Mouse (Mus musculus) neural tube, embryonic 14.5 days (tissue): ENCODE measurements around the gene Nusap1. TPM values are rescaled to one million over a fixed set of nuclear protein-coding genes. Genes with fewer than 3 reads are reported as not detected.

Source experiments
- ATAC-seq: fragments of 200-750 bp; cut with Nextera tagmentation; 2 replicates; pipeline ENCODE4 v1.8.0; 2017; ENCODE audit warnings: low read depth, mild to moderate bottlenecking, moderate TSS enrichment, moderate library complexity
- H3K27ac ChIP-seq: fragments of 300-500 bp; sonication (generic); 2 replicates; pipeline ENCODE4 v1.5.1; 2014; ENCODE audit warnings: low read depth, mild to moderate bottlenecking, control low read depth, low read length, moderate library complexity, mixed read lengths
- H3K27me3 ChIP-seq: fragments of 300-500 bp; sonication (generic); 2 replicates; pipeline ENCODE4 v1.6.1; 2014; ENCODE audit warnings: low read length; ENCODE audit not compliant: control insufficient read depth, insufficient read depth
- H3K36me3 ChIP-seq: fragments of 300-500 bp; sonication (generic); 2 replicates; pipeline ENCODE4 v1.6.1; 2014; ENCODE audit warnings: low read length, mixed read lengths; ENCODE audit not compliant: control insufficient read depth, insufficient read depth
- H3K4me1 ChIP-seq: fragments of 300-500 bp; sonication (generic); 2 replicates; pipeline ENCODE4 v1.6.1; 2014; ENCODE audit warnings: low read length; ENCODE audit not compliant: control insufficient read depth, insufficient read depth
- H3K4me2 ChIP-seq: fragments of 300-500 bp; sonication (generic); 2 replicates; pipeline ENCODE4 v1.6.1; 2014; ENCODE audit warnings: mild to moderate bottlenecking, low read depth, low read length, control low read depth
- H3K4me3 ChIP-seq: fragments of 300-500 bp; sonication (generic); 2 replicates; pipeline ENCODE4 v1.5.1; 2014; ENCODE audit warnings: low read depth, low read length, control low read depth, mixed read lengths
- H3K9ac ChIP-seq: fragments of 300-500 bp; sonication (generic); replicated peaks from 2 replicates; pipeline ENCODE4 v1.6.1; 2014; ENCODE audit warnings: low read depth, mild to moderate bottlenecking, control low read depth, low read length, mixed read lengths
- H3K9me3 ChIP-seq: fragments of 300-500 bp; sonication (generic); 2 replicates; pipeline ENCODE4 v1.6.1; 2016; ENCODE audit warnings: low read length; ENCODE audit not compliant: control insufficient read depth
- WGBS: fragments of 180-500 bp; shearing (Covaris S2); extraction: QIAGEN DNeasy Blood & Tissue Kit; methylation state at CpG from one replicate; pipeline ENCODE4 v1.1.7; 2014; 5-methylcytosine and 5-hydroxymethylcytosine counted together
- polyA plus RNA-seq: library from polyadenylated mRNA; unstranded; fragments of >200 nt; fragmentation: Nextera tagmentation; extraction: Ambion mirVana; gene quantifications from 2 replicates; pipeline ENCODE4 v1.2.1, GENCODE M21; 2014

Gene Nusap1
- 5.6 and 8.5 TPM in 2 replicates for polyA plus RNA-seq

DNA sequence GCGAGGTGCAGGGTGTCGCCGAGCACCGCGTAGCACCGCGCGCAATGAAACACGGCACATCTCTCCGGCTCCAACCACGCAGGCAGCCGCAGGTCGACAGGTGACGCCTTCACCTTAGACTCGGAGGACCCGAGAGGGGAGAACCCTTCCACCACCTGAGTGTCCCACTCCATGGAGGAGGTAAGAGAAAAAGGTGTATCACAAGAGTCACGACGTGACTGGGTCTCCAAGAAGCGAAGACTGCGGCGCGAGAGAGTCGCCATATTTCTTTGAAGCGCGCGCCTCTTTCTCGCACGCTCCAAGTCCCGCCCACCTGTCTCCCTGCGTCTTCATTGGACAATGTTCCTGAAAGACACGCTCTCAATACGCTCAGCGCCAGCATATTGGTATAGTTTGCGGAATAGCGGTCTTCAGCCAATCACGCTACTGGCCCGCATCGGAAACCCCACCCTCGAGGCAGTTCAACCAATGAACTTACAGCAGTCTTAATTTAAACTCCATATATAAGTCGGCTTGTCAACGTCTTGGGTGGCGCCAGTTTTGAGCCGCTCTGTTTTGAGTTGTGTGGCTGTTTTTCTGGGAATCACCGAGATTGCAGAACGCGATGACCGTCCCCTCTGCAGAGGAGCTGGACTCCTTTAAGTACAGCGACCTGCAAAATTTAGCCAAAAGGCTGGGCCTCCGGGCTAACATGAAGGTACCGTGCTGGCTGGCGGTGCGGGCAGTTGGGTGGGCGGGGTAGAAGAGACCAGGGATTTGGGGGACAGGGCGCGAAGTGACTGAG is at the start of gene Nusap1, which contains the start of gene Oip5:
TSS of gene Nusap1 (plus strand) at position 100 of the 784 bp plus-strand sequence.
TSS of gene Oip5 (minus strand) at position 271 of the 784 bp plus-strand sequence.
- peaks cover 3% of the 10 kb centered on the region; the same call in 1 of the 2 replicates for H3K4me1 ChIP-seq
- H3K36me3 ChIP-seq: no peaks in the 10 kb centered on the region
- under 1% methylated on average over 55 of the region's 55 CpGs for WGBS
- peak within 1 kb of the TSS; percentile 69 for H3K4me3 ChIP-seq
- H3K9ac ChIP-seq: peak within 1 kb of the TSS; percentile 34; the same call in 1 of the 2 replicates
- peak; percentile 100 for ATAC-seq
- H3K27ac ChIP-seq: no peak within 1 kb of the TSS
- H3K4me2 ChIP-seq: peak within 1 kb of the TSS; percentile 99
- no peaks in the 10 kb centered on the region for H3K9me3 ChIP-seq
- no peaks in the 10 kb centered on the region for H3K27me3 ChIP-seq

DNA sequence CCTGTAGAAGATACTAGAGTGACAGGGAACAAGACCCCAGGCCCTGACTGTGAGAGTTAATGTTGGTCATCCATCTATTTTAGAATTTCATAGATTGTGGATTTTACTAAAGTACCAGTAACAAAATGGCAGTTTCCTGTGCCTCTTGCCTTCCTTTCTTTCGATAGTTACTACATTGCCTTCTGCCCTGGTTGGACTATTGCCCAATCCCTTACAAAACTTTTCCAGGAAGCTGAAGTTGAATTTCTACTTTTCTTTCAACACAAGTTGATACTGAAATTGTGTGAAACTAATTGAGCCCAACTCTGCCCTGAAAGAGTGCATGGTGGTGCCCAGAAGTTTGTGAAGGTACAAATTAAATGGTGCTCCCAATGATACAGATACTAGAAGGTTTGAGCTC is 45.6 kb upstream of the Nusap1 start:
- peaks cover 7% of the 10 kb centered on the region for H3K36me3 ChIP-seq
- no peaks in the 10 kb centered on the region for H3K9me3 ChIP-seq
- H3K9ac ChIP-seq: no peak overlapping the region
- H3K27me3 ChIP-seq: no peaks in the 10 kb centered on the region
- no peak for ATAC-seq
- no peak overlapping the region for H3K4me2 ChIP-seq
- no peaks in the 10 kb centered on the region for H3K4me1 ChIP-seq
- WGBS: 96% methylated on average over 1 of the region's 1 CpGs
- H3K4me3 ChIP-seq: no peak overlapping the region
- no peak overlapping the region for H3K27ac ChIP-seq

DNA sequence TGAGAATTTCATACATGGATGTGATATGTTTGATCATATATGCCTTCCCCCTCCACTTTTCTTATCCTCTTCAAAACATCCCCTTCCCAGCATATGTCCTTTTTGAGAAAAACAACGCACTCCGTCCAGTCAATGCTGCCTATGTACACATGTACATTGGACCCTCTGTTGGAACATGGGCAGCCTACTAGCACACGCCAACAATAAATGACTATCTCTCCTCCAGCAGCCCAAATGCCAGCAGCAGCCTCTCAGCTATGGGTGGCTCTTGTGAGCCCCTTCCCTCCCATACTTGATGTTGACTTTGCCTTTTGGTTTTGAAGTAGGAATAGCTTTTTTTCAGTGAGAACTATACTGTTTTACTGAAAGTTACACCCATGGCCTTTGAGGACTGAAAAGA is 36.5 kb upstream of the Nusap1 start:
- H3K27me3 ChIP-seq: no peaks in the 10 kb centered on the region
- ATAC-seq: no peak
- H3K4me2 ChIP-seq: no peak overlapping the region
- 98% methylated on average over 3 of the region's 3 CpGs for WGBS
- no peaks in the 10 kb centered on the region for H3K9me3 ChIP-seq
- H3K4me3 ChIP-seq: no peak overlapping the region
- H3K4me1 ChIP-seq: no peaks in the 10 kb centered on the region
- no peaks in the 10 kb centered on the region for H3K36me3 ChIP-seq
- H3K27ac ChIP-seq: no peak overlapping the region
- no peak overlapping the region for H3K9ac ChIP-seq

DNA sequence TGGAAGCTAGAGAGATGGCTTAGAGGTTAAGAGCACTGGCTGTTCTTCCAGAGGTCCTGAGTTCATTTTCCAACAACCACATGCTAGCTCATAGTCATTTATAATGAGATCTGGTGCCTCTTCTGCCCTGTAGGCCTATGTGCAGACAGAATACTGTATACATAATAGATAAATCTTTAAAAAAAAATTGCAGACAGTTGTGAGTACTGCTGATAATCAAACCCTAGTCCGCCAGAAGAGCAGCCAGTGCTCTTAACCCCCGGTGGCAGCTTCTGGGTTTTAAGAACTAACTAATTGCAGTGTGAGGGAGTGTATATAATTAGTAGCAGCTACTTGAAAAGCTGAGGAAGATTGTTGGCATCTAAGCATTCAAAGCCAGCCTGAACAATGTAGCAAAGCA is 34.7 kb upstream of the Nusap1 start:
- Histone ChIP-seq H3K36me3 (no peaks in the 10 kb centered on the region), H3K4me3 (no peak overlapping the region), H3K9ac (no peak overlapping the region), H3K9me3 (no peaks in the 10 kb centered on the region), H3K4me1 (no peaks in the 10 kb centered on the region), H3K27me3 (no peaks in the 10 kb centered on the region), H3K4me2 (no peak overlapping the region), H3K27ac (no peak overlapping the region)
- ATAC-seq: no peak
- WGBS: 82% methylated on average over 2 of the region's 2 CpGs

DNA sequence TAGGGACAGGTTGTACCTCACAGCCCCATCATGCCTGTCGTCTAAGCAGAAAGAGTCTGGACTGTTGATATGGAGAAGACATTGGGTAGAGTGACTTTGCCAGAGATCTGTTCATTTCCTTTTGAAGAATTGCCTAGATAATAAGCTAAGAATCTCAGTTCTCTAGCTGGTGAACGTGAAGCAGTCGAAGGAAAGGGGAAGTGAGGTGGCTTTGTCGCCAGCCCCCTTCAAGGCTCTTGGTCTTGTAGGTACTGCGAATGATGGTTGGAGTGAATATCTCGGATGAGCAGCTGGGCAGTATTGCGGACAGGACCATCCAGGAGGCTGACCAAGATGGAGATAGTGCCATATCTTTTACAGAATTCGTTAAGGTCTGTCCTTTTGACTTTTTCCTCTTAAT is 33.8 kb upstream of the Nusap1 start:
- Histone ChIP-seq H3K27me3 (no peaks in the 10 kb centered on the region), H3K9ac (no peak overlapping the region), H3K9me3 (no peaks in the 10 kb centered on the region), H3K4me3 (no peak overlapping the region), H3K4me2 (no peak overlapping the region), H3K36me3 (no peaks in the 10 kb centered on the region), H3K27ac (no peak overlapping the region), H3K4me1 (no peaks in the 10 kb centered on the region)
- ATAC-seq: no peak
- 90% methylated on average over 8 of the region's 8 CpGs for WGBS

DNA sequence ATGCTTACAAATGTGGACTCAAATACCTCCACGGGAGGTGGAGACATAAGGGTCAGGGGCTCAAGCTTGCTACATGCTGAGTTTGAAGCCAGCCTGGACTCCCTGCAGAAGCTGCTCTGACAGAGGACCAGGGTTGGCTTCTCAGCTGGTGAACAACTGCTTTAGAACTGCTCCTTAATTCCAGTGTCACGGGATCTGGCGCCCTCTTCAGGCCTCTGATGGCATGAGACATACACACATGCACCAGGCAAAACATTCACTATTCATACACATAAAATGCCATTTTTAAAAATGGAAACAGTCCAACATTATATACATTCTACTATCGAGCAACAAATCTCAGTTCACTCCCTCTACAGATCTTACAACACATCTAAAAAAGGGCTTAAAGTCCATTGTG is 30.7 kb upstream of the Nusap1 start:
- Histone ChIP-seq H3K9ac (no peak overlapping the region), H3K4me3 (no peak overlapping the region), H3K4me1 (no peaks in the 10 kb centered on the region), H3K9me3 (no peaks in the 10 kb centered on the region), H3K36me3 (no peaks in the 10 kb centered on the region), H3K4me2 (no peak overlapping the region), H3K27me3 (no peaks in the 10 kb centered on the region), H3K27ac (no peak overlapping the region)
- WGBS: 17% methylated on average over 4 of the region's 4 CpGs
- ATAC-seq: no peak

DNA sequence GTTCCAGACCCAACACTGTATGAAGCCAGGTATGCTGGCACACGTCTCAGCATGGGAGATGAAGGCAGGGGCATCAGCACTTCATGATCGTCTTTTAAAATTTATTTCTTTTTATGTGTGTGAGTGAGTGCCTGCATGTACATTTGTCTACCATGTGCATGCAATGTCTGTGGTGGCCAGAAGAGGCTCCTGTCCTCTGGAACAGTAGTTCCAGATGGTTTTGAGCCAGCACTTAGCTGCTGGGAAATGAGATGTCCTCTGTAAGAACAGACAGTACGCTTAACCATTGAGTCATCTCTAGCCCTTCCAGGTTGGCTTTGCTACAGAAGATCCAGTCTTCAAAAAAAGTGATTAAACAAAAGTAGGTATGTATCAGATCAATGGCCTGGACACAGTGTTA is 26.9 kb upstream of the Nusap1 start:
- no peak overlapping the region for H3K9ac ChIP-seq
- H3K4me2 ChIP-seq: no peak overlapping the region
- WGBS: 94% methylated on average over 3 of the region's 3 CpGs
- no peak overlapping the region for H3K4me3 ChIP-seq
- H3K27me3 ChIP-seq: peaks cover 2% of the 10 kb centered on the region; the same call in 1 of the 2 replicates
- H3K36me3 ChIP-seq: peaks cover under 1% of the 10 kb centered on the region; the same call in 1 of the 2 replicates
- peaks cover 11% of the 10 kb centered on the region for H3K4me1 ChIP-seq
- no peaks in the 10 kb centered on the region for H3K9me3 ChIP-seq
- H3K27ac ChIP-seq: no peak overlapping the region
- no peak for ATAC-seq

DNA sequence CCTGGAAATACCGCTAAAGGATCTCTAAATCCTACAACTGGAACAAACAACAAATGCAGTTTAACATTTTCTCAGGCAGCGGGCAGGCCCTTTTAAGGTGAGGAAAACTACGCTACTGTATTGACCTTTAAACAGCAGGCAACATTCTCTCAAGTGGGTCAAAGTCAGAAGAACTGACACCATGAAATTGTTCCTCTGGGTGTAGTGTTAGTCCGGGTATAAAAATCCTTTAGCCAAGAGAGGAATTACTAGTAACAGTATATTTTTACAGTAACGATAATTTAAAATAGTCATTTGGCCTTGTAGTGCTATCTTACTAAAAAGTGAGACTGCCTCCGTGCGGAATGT is 24.4 kb upstream of the Nusap1 start:
- H3K9me3 ChIP-seq: no peaks in the 10 kb centered on the region
- H3K27ac ChIP-seq: peak overlapping the region; percentile 45; the same call in 1 of the 2 replicates
- peaks cover 2% of the 10 kb centered on the region; the same call in 1 of the 2 replicates for H3K27me3 ChIP-seq
- H3K4me2 ChIP-seq: peak overlapping the region; percentile 41
- H3K36me3 ChIP-seq: peaks cover 13% of the 10 kb centered on the region; the same call in 1 of the 2 replicates
- peak overlapping the region; percentile 94 for H3K4me3 ChIP-seq
- 8% methylated on average over 7 of the region's 7 CpGs for WGBS
- peak; percentile 38 for ATAC-seq
- no peak overlapping the region for H3K9ac ChIP-seq
- peaks cover 11% of the 10 kb centered on the region for H3K4me1 ChIP-seq
